Mouse (Mus musculus) layer of hippocampus, adult 9-10 months (tissue): ENCODE measurements around the gene Lrch4.
"Not testable (repeated sequence)": the region's sequence is repeated elsewhere in the genome, so short reads cannot be mapped to it uniquely, and the experiment has no call there.

ENCODE experiments used
- DNase-seq: peaks from one replicate; pipeline ENCODE4 v3.0.0; 2022; ENCODE audit warnings: low spot score

The Lrch4 gene

DNA sequence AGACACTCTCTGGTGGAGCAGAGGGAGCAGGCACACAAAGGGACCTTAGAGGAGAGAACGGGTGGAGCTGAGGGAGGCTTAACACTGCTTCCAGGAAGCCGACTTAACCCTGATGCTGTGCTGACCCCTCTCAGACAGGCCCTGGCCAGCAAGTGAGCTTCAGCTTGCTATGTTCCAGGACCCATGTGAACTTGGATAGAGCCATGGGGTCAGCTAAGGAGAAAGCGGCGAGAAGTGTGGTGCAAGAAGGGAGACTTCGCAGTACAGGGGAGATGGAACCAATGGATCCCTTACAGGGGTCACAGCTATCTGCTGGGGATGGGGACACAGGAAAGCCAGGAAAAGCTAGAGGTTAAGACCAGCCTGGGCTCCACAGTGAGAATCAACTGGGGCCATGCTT is 15.8 kb upstream of the Lrch4 start:
- no peak for DNase-seq

DNA sequence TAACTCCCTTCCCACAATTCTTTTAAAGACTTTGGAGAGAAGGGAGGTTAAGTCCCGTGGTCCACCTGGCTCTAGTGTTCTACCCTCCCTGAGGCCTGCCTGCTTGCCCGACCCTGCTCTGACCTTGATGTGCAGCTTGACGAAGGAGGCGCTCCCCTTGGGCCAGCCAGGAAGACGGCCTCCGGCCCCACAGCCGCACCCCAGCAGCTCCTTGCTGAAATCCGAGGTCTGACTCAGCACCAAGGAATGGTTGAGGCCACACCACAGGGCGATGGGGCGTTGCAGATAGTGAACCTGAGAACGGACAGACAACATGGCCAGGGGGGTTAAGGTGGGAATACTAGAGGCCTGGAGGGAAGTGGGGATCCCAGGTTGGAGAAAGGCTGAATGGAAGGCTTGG is 15.4 kb upstream of the Lrch4 start, which contains the start of gene Pcolce:
TSS of gene Pcolce (minus strand) at position 235 of the 400 bp plus-strand sequence.
- DNase-seq = no peak

DNA sequence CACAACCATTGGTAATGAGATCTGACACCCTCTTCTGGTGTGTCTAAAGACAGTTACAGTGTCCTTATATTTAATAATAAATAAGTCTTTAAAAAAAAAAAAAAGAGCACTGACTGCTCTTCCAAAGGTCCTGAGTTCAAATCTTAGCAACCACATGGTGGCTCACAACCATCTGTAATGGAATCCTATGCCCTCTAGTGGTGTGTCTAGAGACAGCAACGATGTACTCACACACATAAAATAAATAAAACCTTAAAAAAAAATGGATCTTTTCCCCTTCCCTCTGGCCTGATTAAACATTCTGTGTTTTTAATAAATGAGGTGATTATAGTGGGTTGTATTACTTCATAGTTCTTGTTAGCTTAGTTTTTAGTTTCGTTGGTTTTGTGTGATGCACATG is 14.0 kb upstream of the Lrch4 start:
- DNase-seq = not testable (repeated sequence)

GRCm38 (mm10) chr5:137615347-137615746 is 13.6 kb upstream of the Lrch4 start:
- no peak for DNase-seq

- no peak for DNase-seq
Observed at GRCm38 (mm10) chr5:137623937-137624530, 4.9 kb upstream of the Lrch4 start.

- no peak for DNase-seq
Observed at GRCm38 (mm10) chr5:137627991-137628390, 930 bp upstream of the Lrch4 start.

DNA sequence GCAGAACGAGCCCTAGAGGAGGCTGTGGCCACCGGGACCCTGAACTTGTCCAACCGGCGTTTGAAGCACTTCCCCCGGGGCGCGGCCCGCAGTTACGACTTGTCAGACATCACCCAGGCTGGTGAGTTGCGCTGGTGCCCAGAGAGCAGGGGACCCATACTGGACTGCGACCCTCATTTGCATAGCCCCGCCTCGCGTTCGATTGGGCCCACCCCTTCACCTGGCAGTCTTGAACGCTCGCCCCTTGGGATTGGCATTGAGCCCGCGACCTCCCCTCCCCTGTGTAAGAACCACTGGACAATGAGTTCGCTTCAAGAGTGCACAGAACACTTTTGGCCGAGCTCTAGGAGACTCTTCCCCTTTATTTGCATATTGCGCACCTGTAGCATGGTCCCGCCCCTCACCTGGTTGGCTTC is 393 bp downstream of the Lrch4 start:
- no peak for DNase-seq

GRCm38 (mm10) chr5:137629906-137630545 is 1.1 kb downstream of the Lrch4 start:
- no peak for DNase-seq

DNA sequence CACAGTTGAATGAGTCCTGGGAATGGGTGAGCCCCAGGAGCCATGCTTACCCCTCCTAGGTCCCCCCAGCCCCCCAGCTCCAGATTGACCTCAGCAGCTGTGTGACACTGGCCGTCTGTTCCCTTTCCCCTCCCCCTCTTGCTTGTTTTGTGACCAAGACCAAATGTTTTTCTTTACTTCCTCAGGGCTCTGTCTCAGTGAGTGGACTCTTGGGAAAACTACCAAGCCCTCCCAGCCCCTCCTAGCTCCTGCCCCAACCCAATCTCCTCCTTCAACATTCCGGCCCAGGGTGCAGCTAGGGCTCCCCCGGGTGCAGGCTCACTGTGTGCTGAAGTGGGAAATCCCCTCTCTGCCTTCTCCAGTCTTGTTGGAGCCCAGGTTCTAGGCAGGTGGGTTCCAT is 1.7 kb downstream of the Lrch4 start:
- DNase-seq = no peak

DNA sequence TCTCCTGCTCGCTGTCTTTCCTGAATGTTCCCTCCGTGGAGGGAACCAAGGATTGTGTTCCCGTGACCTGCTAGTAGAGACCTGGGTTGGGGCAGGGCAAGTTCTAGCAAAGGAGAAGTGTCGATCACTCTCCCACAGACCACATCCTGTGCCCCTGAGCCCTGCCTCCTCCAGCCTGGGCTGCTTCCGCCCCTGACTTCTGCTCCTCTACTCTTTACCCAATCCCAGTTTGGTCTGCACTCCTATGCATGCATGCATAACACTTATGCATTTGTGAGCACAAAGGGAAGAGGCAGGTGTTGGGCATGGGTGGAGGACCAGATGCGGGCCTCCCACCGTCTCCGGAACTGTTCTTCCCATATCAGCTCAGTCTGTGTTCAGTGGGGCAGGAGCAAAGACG is 2.2 kb downstream of the Lrch4 start:
- no peak for DNase-seq

DNA sequence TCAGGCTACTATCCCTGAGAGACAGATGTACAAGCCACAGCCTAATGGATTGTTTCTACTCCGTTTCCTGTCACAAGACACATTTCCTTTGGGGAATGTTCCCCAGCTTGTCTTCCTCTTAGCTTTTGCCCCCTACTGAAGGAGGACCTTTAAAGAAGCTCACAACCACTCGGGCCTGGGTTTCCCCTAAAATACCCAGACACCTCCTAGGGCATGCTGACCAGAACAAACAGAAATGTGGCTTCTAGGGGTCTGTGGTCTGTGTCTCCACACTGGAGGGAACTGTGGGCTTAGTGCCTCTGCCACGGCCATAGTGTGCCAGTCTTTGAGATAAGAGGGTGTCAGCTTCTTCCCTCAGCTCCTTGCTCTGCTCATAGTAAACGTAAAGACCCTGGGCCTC is 2.7 kb downstream of the Lrch4 start:
- no peak for DNase-seq

GRCm38 (mm10) chr5:137633397-137634084 is 4.6 kb downstream of the Lrch4 start:
- DNase-seq = no peak

- no peak for DNase-seq
Observed at GRCm38 (mm10) chr5:137639472-137639871, 10.6 kb downstream of the Lrch4 start.

DNA sequence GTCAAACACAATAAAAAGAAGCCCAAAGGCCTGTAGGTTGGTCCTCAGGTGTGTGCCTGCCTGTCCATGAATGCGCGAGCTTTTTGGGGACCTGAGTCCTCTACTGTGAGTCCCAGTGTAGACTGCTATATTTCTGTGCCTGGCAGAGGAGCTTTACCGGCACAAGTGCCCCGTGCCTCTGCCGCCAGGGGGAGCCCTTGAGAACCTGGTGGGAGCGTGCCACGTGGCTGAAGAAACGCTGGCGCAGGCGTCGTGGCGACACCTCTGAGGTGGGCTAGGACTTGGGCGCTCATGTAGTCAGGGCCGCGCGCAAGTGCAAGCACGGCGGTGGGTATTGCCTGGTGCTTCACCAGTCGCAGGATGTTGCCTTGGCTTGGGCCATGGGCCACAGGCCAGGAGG is 12.1 kb downstream of the Lrch4 start, which contains the start of gene Sap25:
TSS of gene Sap25 (plus strand) at position 281 of the 400 bp plus-strand sequence.
- DNase-seq = no peak

DNA sequence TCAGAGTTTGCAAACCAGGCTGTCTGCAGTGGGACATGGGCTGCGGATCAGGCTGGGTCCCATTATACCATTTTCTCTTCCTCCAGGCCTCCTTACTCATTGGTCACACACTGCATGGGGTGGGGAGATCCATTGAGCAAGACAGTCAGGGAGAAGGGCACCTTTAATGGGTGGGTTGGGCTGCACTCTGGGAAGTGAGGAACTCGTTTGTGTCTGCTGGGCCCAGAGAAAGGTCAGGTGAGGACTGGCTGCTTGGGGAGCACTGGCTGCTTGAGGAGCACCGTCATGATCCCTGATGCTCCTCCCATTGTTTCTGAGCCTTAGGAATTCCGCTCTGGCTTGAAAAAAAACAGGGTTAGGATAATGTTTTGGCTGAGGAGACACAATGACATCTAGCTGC is 14.0 kb downstream of the Lrch4 start:
- no peak for DNase-seq

DNA sequence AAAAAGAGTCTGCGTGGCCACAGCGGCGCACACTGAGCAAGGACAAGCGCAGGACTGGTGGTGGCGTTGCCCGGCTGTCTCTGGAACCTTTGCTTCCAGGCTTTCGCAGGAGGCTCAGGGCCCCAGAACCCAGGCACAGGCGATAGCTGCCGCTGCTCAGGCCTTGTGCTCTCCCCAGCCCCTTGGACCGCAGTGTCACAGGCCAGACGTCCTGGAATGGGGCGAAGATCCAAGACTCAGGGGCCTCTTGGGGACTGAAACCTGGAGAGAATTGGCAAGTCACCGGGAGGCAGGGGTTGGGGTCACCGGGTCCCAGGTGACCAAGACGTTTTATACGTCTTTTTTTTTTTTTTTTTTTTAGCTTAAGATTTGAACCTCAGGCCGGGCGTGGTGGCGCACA is 15.6 kb downstream of the Lrch4 start:
- no peak for DNase-seq

DNA sequence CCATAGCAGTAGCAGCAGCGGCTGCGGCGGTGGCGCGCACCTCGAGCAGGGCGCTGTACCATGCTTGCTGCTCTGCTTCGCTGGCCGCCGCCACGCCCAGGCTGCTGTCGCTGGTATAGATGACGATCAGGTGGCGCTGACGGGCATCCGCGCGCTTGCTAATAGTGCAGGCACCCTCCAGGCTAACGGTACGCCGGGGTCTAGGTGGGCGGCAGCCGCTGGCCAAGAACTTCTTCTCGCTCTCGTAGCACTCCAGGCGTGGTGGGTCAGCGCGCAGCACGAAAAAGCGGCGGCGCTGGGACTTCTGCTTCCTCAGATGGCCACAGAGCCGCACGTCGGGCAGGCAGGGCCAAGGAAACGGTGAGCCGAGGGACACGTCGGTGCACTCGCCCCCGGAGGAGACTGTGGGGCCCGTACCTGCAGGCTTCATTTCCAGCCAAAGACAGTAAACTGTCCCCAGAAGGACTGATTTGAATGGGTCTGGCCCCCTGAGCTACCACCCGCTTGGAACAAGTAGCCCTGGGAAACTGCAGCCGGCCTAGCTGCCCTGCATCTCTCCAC is 16.2 kb downstream of the Lrch4 start:
- DNase-seq = no peak

- no peak for DNase-seq
Observed at GRCm38 (mm10) chr5:137645652-137646091, 16.8 kb downstream of the Lrch4 start, which contains the start of gene Irs3. Irs3 (minus strand) TSS chr5:137645714.

GRCm38 (mm10) chr5:137647827-137648601 is 19.1 kb downstream of the Lrch4 start:
- no peak for DNase-seq

DNA sequence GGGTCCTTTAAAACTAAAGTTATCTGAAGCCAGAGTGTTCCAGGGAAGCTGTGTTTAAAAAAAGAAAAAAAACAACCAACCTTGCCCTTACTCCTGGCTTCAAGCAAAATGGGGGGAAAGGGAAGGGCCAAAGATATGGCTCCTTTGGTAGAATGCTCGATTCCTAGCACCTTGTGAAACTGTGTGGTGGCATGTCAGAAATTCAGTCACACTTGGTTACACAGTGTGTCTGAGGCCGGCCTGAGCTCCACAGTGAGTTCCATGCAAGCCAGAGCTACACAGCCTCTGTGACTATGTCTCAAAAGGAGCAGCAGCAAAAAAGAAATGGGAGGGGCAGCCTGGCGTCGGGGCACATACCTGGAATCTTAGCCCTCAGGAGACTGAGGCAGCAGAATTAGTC is 20.3 kb downstream of the Lrch4 start:
- DNase-seq = no peak

GRCm38 (mm10) chr5:137649669-137650571 is 21.0 kb downstream of the Lrch4 start:
- no peak for DNase-seq
